Mouse (Mus musculus): ENCODE data around the gene Rmdn3.

DNA sequence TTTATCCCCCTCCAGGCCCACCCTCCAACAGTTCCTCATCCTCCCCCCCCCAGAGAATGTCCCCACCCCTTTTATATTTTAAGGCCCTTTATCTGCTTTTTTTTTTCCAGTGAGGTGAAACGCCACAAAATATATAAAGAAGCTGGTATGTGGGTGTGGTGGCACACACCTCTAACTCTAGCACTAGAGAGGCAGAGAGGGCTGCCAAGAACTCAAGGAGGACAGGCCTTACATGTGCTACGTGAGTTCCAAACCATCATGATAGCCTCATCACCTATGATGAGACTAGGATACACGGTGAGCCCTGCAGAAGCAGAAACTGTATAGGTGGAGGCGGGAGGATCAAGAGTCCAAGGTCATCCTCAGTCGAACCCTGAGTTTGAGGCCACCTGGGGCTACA, 34.1 kb upstream of the Rmdn3 start:
- TF ChIP-seq CTCF (IDR thresholded peaks at IDR 0.05; ENCODE audit: control insufficient read depth, insufficient read depth, insufficient read length): no peak
- TF ChIP-seq MYOD1 (IDR thresholded peaks at IDR 0.05; ENCODE audit: control insufficient read depth, insufficient read length, low read depth): no peak
- TF ChIP-seq MAX (IDR thresholded peaks at IDR 0.05): no peak
- no peak for TF ChIP-seq CEBPB (IDR thresholded peaks at IDR 0.05; ENCODE audit: low read depth)
- TF ChIP-seq USF1 (IDR thresholded peaks at IDR 0.05; ENCODE audit: low read depth): no peak
- no peak for TF ChIP-seq MYOG (IDR thresholded peaks at IDR 0.05; ENCODE audit: control insufficient read depth, extremely low read depth, insufficient read length)
